Mouse (Mus musculus): ENCODE measurements around the gene Lrrc4. TPM values are rescaled to one million over a fixed set of nuclear protein-coding genes. Genes with fewer than 3 reads are reported as not detected.

Lrrc4 gene
- polyA plus RNA-seq, 1 experiment from 2014 or later, result 1.0 TPM

- no peak for DNase-seq (ENCODE audit: low spot score)
- no peak overlapping the region for H3K4me3 ChIP-seq (ENCODE audit: low read depth, low read length)
- WGBS, result 63% methylated on average over 7 of the region's 7 CpGs
- H3K36me3 ChIP-seq (ENCODE audit: control insufficient read depth, insufficient read depth, low read length), result 0 out of 2 replicates have a peak, but pooled peaks cover 6% of the 10 kb centered on the region
- ATAC-seq (ENCODE audit: low read depth), result no peak
- no peaks in the 10 kb centered on the region for H3K27me3 ChIP-seq (replicated peaks; ENCODE audit: control insufficient read depth, insufficient read depth, low read length)
- H3K9ac ChIP-seq (ENCODE audit: low read depth, low read length), result no peak overlapping the region
- peaks cover 4% of the 10 kb centered on the region; the same call in 1 of the 2 replicates for H3K4me1 ChIP-seq (ENCODE audit: control insufficient read depth, insufficient read depth, low read length)
- H3K4me2 ChIP-seq (ENCODE audit: low read depth, low read length), result no peak overlapping the region
- no peak overlapping the region for H3K27ac ChIP-seq (replicated peaks; ENCODE audit: low read depth, low read length)
- H3K9me3 ChIP-seq (ENCODE audit: control insufficient read depth, low read length), result no peaks in the 10 kb centered on the region
Measured at GRCm38 (mm10) chr6:28717203-28717844, 114.2 kb downstream of the Lrrc4 start.

DNA sequence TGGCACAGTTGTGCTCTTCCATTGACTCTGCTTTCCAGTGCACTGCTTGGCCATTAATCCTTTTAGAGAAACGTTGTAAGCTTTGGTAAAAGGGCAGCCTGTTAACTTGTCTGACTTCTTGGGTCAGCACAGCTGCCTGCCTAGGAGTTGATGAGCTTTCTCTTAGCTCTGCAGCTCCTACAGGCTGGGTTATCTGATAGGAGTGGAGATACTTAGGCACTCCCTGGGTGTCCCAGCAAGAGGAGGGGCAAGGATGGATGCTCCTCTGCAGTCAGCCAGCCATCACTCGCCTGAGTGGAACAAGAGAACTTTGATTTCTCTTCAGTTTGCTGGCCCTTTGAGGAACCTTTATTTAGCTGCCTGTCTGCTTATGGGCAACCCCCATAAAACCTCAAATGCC, 121.5 kb downstream of the Lrrc4 start:
- Histone ChIP-seq H3K9ac (ENCODE audit: low read depth, low read length) (no peak overlapping the region), H3K4me3 (ENCODE audit: low read depth, low read length) (no peak overlapping the region), H3K27ac (replicated peaks; ENCODE audit: low read depth, low read length) (no peak overlapping the region), H3K4me2 (ENCODE audit: low read depth, low read length) (no peak overlapping the region), H3K27me3 (replicated peaks; ENCODE audit: control insufficient read depth, insufficient read depth, low read length) (no peaks in the 10 kb centered on the region), H3K36me3 (ENCODE audit: control insufficient read depth, insufficient read depth, low read length) (peaks cover 30% of the 10 kb centered on the region), H3K9me3 (ENCODE audit: control insufficient read depth, low read length) (no peaks in the 10 kb centered on the region), H3K4me1 (ENCODE audit: control insufficient read depth, insufficient read depth, low read length) (peaks cover 21% of the 10 kb centered on the region)
- WGBS, result 38% methylated on average over 2 of the region's 2 CpGs
- ATAC-seq (ENCODE audit: low read depth), result no peak
- no peak for DNase-seq (ENCODE audit: low spot score)

GRCm38 (mm10) chr6:28706976-28707592, 124.5 kb downstream of the Lrrc4 start:
- no peak overlapping the region for H3K4me3 ChIP-seq (ENCODE audit: low read depth, low read length)
- no peak for ATAC-seq (ENCODE audit: low read depth)
- 0 out of 2 replicates have a peak overlapping the region, but pooled peaks have one; percentile 17 for H3K27ac ChIP-seq (replicated peaks; ENCODE audit: low read depth, low read length)
- WGBS, result 75% methylated on average over 12 of the region's 12 CpGs
- peaks cover 24% of the 10 kb centered on the region for H3K36me3 ChIP-seq (ENCODE audit: control insufficient read depth, insufficient read depth, low read length)
- H3K4me2 ChIP-seq (ENCODE audit: low read depth, low read length), result no peak overlapping the region
- no peaks in the 10 kb centered on the region for H3K9me3 ChIP-seq (ENCODE audit: control insufficient read depth, low read length)
- H3K27me3 ChIP-seq (replicated peaks; ENCODE audit: control insufficient read depth, insufficient read depth, low read length), result no peaks in the 10 kb centered on the region
- peaks cover 24% of the 10 kb centered on the region for H3K4me1 ChIP-seq (ENCODE audit: control insufficient read depth, insufficient read depth, low read length)
- H3K9ac ChIP-seq (ENCODE audit: low read depth, low read length), result no peak overlapping the region
- DNase-seq (ENCODE audit: low spot score), result no peak

DNA sequence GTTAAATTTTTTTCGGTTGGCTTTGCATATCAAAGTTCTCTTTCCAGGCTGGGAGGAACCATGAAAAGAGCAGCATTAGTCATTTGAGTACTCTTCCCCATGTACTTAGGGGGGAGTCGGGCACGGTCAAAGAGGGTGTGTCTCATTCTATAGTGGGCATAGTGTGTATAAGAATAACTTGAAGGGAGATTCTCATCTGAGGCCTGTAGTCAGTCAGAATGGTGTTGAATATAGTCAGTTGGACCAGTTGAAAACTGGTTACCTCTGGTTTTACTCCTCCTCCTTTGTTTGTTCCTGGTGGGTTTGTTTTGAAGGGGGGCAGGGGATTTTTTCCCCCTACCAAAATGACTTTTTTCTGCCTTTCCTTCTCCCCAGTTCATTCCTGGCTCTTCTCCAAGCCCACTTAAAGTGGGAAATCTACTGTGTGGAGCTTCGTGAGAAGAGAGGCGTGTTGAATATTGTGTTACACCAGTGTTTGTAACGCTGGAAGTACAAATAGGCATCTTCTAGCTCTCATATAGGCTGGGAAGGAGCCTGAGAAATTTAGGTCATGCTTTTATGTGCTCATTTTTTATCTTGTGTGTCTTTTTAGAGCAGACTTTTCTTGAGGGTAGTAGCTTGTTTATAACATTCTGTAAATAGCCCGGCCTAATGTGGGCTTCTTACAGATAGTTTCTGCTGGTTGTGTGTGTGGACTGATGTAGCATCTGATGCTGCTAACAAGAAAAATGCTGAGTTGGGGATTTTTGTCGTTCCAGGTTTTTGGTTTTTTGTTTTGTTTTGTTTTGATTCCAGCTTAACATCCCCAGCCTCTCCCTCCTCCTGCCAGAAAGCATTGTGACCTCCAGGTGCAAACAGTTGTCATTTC, 125.2 kb downstream of the Lrrc4 start:
- no peak overlapping the region for H3K4me3 ChIP-seq (ENCODE audit: low read depth, low read length)
- no peak overlapping the region for H3K9ac ChIP-seq (ENCODE audit: low read depth, low read length)
- ATAC-seq (ENCODE audit: low read depth) (peak; percentile 68), DNase-seq (ENCODE audit: low spot score) (peak; percentile 64)
- 0 out of 2 replicates have a peak overlapping the region, but pooled peaks have one; percentile 17 for H3K27ac ChIP-seq (replicated peaks; ENCODE audit: low read depth, low read length)
- WGBS, result 52% methylated on average over 8 of the region's 8 CpGs
- H3K4me1 ChIP-seq (ENCODE audit: control insufficient read depth, insufficient read depth, low read length), result peaks cover 24% of the 10 kb centered on the region
- peaks cover 24% of the 10 kb centered on the region for H3K36me3 ChIP-seq (ENCODE audit: control insufficient read depth, insufficient read depth, low read length)
- H3K4me2 ChIP-seq (ENCODE audit: low read depth, low read length), result no peak overlapping the region
- no peaks in the 10 kb centered on the region for H3K9me3 ChIP-seq (ENCODE audit: control insufficient read depth, low read length)
- H3K27me3 ChIP-seq (replicated peaks; ENCODE audit: control insufficient read depth, insufficient read depth, low read length), result no peaks in the 10 kb centered on the region

DNA sequence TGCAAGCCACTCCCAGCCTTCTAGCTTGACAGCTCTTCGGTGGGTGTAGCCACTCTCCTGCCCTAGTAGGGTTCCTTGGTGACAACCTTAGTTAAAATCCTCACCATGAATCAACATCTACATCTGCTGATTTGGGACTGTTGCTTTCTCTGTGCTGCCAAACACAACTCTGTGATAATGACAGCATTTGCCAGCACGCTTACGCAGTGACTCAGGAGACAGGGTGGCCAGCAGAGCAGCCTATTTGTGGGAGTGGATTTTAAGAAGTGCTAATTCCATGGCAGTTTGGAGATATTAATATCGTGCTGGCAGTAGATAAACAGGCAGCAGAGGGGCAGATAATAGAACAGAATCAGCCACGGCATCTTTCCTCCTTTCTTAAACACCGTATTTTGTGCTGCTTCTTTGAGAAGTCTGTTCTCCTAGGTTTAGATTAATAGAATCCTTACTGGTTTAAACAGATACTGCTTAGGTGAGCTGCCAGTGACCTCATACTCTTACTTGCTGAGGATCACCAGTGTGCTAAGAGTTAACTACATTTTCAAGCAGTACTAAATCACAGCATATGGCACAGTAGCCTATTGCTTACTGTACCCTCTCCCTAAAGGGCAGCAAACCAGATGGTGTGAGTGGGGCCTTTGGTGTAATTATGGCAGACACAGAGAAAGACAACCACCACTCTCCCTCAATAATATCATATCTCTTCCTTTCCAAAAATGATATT, 126.0 kb downstream of the Lrrc4 start:
- H3K4me3 ChIP-seq (ENCODE audit: low read depth, low read length), result no peak overlapping the region
- no peak overlapping the region for H3K9ac ChIP-seq (ENCODE audit: low read depth, low read length)
- no peak for DNase-seq (ENCODE audit: low spot score)
- H3K27ac ChIP-seq (replicated peaks; ENCODE audit: low read depth, low read length), result no peak overlapping the region
- H3K4me1 ChIP-seq (ENCODE audit: control insufficient read depth, insufficient read depth, low read length), result peaks cover 24% of the 10 kb centered on the region
- no peaks in the 10 kb centered on the region for H3K9me3 ChIP-seq (ENCODE audit: control insufficient read depth, low read length)
- WGBS, result 73% methylated on average over 6 of the region's 6 CpGs
- ATAC-seq (ENCODE audit: low read depth), result no peak
- H3K36me3 ChIP-seq (ENCODE audit: control insufficient read depth, insufficient read depth, low read length), result peaks cover 24% of the 10 kb centered on the region
- H3K4me2 ChIP-seq (ENCODE audit: low read depth, low read length), result no peak overlapping the region
- no peaks in the 10 kb centered on the region for H3K27me3 ChIP-seq (replicated peaks; ENCODE audit: control insufficient read depth, insufficient read depth, low read length)

GRCm38 (mm10) chr6:28704612-28705011, 126.9 kb downstream of the Lrrc4 start:
- 20% methylated on average over 6 of the region's 6 CpGs for WGBS
- DNase-seq (ENCODE audit: low spot score) (peak; percentile 30), ATAC-seq (ENCODE audit: low read depth) (peak; percentile 41; the same call in 1 of the 2 replicates)
- Histone ChIP-seq H3K4me2 (ENCODE audit: low read depth, low read length) (no peak overlapping the region), H3K4me1 (ENCODE audit: control insufficient read depth, insufficient read depth, low read length) (peaks cover 24% of the 10 kb centered on the region), H3K36me3 (ENCODE audit: control insufficient read depth, insufficient read depth, low read length) (peaks cover 19% of the 10 kb centered on the region), H3K4me3 (ENCODE audit: low read depth, low read length) (no peak overlapping the region), H3K27me3 (replicated peaks; ENCODE audit: control insufficient read depth, insufficient read depth, low read length) (no peaks in the 10 kb centered on the region), H3K9ac (ENCODE audit: low read depth, low read length) (no peak overlapping the region), H3K9me3 (ENCODE audit: control insufficient read depth, low read length) (no peaks in the 10 kb centered on the region), H3K27ac (replicated peaks; ENCODE audit: low read depth, low read length) (0 out of 2 replicates have a peak overlapping the region, but pooled peaks have one; percentile 21)

DNA sequence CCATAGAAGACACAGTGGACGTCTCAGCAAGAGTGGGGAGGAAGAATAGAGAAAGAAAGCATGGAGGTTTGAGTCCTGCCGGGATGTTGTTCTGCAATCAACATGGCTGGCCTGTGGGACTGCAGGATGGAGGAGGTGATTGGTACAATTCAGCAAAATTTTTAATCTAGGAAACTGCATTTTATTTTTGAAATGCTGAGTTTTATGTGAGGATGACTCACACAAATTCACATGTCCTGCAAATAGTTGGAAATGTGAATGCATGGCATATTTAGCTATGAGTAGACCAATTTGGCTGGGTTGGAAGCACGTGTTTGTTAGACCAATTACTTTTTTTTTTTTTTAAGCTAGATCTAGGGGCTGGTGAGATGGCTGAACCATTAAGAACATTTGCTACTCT, 134.3 kb downstream of the Lrrc4 start:
- Histone ChIP-seq H3K9ac (ENCODE audit: low read depth, low read length) (no peak overlapping the region), H3K36me3 (ENCODE audit: control insufficient read depth, insufficient read depth, low read length) (no peaks in the 10 kb centered on the region), H3K9me3 (ENCODE audit: control insufficient read depth, low read length) (no peaks in the 10 kb centered on the region), H3K27me3 (replicated peaks; ENCODE audit: control insufficient read depth, insufficient read depth, low read length) (no peaks in the 10 kb centered on the region), H3K4me2 (ENCODE audit: low read depth, low read length) (no peak overlapping the region), H3K4me3 (ENCODE audit: low read depth, low read length) (no peak overlapping the region), H3K4me1 (ENCODE audit: control insufficient read depth, insufficient read depth, low read length) (no peaks in the 10 kb centered on the region), H3K27ac (replicated peaks; ENCODE audit: low read depth, low read length) (no peak overlapping the region)
- 89% methylated on average over 3 of the region's 3 CpGs for WGBS
- DNase-seq (ENCODE audit: low spot score), result no peak
- ATAC-seq (ENCODE audit: low read depth), result no peak

DNA sequence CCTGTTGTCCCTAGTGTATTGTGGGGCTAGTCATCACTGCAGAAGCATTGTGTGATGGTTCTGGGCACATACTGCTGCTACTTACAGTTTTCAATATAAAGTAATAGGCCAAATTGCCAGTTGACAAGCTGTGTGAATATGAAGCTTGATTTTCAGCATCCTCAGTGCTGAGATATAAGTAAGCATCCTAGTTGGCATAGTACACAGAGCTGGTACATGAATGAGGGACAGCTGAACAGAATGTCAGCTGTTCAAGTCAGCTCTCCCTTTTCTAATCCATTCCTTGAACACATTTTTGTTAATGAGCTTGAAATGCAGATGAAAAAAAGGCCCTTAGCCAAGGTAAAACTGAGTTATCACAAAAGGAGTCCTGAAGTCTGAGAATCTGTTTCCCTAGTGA, 138.9 kb downstream of the Lrrc4 start:
- no peak for ATAC-seq (ENCODE audit: low read depth)
- Histone ChIP-seq H3K27me3 (replicated peaks; ENCODE audit: control insufficient read depth, insufficient read depth, low read length) (no peaks in the 10 kb centered on the region), H3K9me3 (ENCODE audit: control insufficient read depth, low read length) (no peaks in the 10 kb centered on the region), H3K4me3 (ENCODE audit: low read depth, low read length) (no peak overlapping the region), H3K9ac (ENCODE audit: low read depth, low read length) (no peak overlapping the region), H3K4me1 (ENCODE audit: control insufficient read depth, insufficient read depth, low read length) (no peaks in the 10 kb centered on the region), H3K4me2 (ENCODE audit: low read depth, low read length) (no peak overlapping the region), H3K36me3 (ENCODE audit: control insufficient read depth, insufficient read depth, low read length) (no peaks in the 10 kb centered on the region), H3K27ac (replicated peaks; ENCODE audit: low read depth, low read length) (no peak overlapping the region)
- no peak for DNase-seq (ENCODE audit: low spot score)
